Mouse (Mus musculus) heart, postnatal 0 days (tissue): ENCODE data around the gene Fam3c. TPM values are rescaled to one million over a fixed set of nuclear protein-coding genes. Genes with fewer than 3 reads are reported as not detected.

Experiments used
- ATAC-seq: fragments of 200-750 bp; cut with Nextera tagmentation; 2 replicates; pipeline ENCODE4 v1.8.0; 2017; ENCODE audit warnings: low read depth, moderate number of reproducible peaks, moderate library complexity; ENCODE audit not compliant: insufficient read depth
- DNase-seq: peaks from one replicate; pipeline ENCODE4 v3.0.0-alpha.2; 2016; ENCODE audit warnings: low spot score
- H3K27ac ChIP-seq: fragments of 300-500 bp; sonication (generic); 2 replicates; pipeline ENCODE4 v1.5.1; 2014; ENCODE audit warnings: low read depth, mild to moderate bottlenecking
- H3K27me3 ChIP-seq: fragments of 300-500 bp; sonication (generic); 2 replicates; pipeline ENCODE4 v1.6.1; 2014; ENCODE audit warnings: low read length, mixed read lengths; ENCODE audit not compliant: control insufficient read depth, insufficient read depth
- H3K36me3 ChIP-seq: fragments of 300-500 bp; sonication (generic); replicated peaks from 2 replicates; pipeline ENCODE4 v1.6.1; 2014; ENCODE audit warnings: low read length, mixed read lengths; ENCODE audit not compliant: control insufficient read depth, insufficient read depth
- H3K4me1 ChIP-seq: fragments of 300-500 bp; sonication (generic); 2 replicates; pipeline ENCODE4 v1.6.1; 2014; ENCODE audit warnings: antibody characterized with exemption; ENCODE audit not compliant: control insufficient read depth, insufficient read depth
- H3K4me2 ChIP-seq: fragments of 300-500 bp; sonication (generic); 2 replicates; pipeline ENCODE4 v1.6.1; 2014; ENCODE audit warnings: low read depth, mild to moderate bottlenecking, low read length, moderate library complexity
- H3K4me3 ChIP-seq: fragments of 300-500 bp; sonication (generic); 2 replicates; pipeline ENCODE4 v1.5.1; 2014; ENCODE audit warnings: low read depth, low read length
- H3K9ac ChIP-seq: fragments of 300-500 bp; sonication (generic); replicated peaks from 2 replicates; pipeline ENCODE4 v1.6.1; 2014; ENCODE audit warnings: low read depth, low read length, mixed read lengths
- H3K9me3 ChIP-seq: fragments of 300-500 bp; sonication (generic); replicated peaks from 2 replicates; pipeline ENCODE4 v1.6.1; 2016; ENCODE audit warnings: low read length; ENCODE audit not compliant: control insufficient read depth
- CTCF ChIP-seq: IDR thresholded peaks from 2 replicates; pipeline ENCODE4 v1.5.1; 2016; ENCODE audit warnings: antibody characterized with exemption, control low read depth, low read depth
- EP300 ChIP-seq: IDR thresholded peaks from 2 replicates; pipeline ENCODE4 v1.6.1; 2016; ENCODE audit warnings: antibody characterized with exemption, low read depth
- WGBS: fragments of 180-500 bp; shearing (Covaris S2); extraction: QIAGEN DNeasy Blood & Tissue Kit; methylation state at CpG from one replicate; pipeline ENCODE4 v1.1.7; 2014; 5-methylcytosine and 5-hydroxymethylcytosine counted together
- polyA plus RNA-seq: library from polyadenylated mRNA; unstranded; fragments of >200 nt; fragmentation: Nextera tagmentation; extraction: Ambion mirVana; gene quantifications from 2 replicates; pipeline ENCODE4 v1.2.1, GENCODE M21; 2015
- total RNA-seq: library from RNA; depleted of rRNA; stranded (reverse); fragments of >200 nt; gene quantifications from 2 replicates; pipeline ENCODE4 v1.2.3, GENCODE M21; 2014; ENCODE audit warnings: low replicate concordance

The Fam3c gene
- total and polyA plus RNA-seq, 2 experiments from 2014 or later = 7.3 to 27.9 TPM

DNA sequence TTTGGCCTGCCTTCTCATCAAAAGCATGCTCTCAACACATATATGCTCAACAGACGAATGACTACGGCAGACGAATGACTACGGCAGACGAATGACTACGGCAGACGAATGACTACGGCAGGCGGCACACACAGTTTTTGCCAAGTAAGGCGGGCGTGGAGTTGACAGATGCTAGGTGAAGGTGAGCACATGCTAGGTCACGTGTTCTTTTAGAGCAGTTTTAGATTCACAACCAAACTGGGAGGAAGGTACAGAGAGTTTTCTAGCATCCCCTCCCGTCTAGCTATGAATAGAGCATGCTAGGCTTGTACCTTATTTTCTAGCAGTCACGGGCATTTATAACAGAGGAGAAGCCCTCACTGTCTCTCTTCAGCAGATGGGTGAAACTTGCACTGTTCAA lies 15.3 kb downstream of the Fam3c start:
- DNase-seq (no peak), ATAC-seq (no peak)
- H3K4me1 ChIP-seq = no peaks in the 10 kb centered on the region
- no peak overlapping the region for H3K4me3 ChIP-seq
- peaks cover 9% of the 10 kb centered on the region; the same call in 1 of the 2 replicates for H3K36me3 ChIP-seq
- H3K4me2 ChIP-seq = no peak overlapping the region
- H3K27ac ChIP-seq = no peak overlapping the region
- H3K9me3 ChIP-seq = no peaks in the 10 kb centered on the region
- H3K27me3 ChIP-seq = no peaks in the 10 kb centered on the region
- 91% methylated on average over 14 of the region's 14 CpGs for WGBS
- TF ChIP-seq EP300 = no peak
- no peak for TF ChIP-seq CTCF
- no peak overlapping the region for H3K9ac ChIP-seq

DNA sequence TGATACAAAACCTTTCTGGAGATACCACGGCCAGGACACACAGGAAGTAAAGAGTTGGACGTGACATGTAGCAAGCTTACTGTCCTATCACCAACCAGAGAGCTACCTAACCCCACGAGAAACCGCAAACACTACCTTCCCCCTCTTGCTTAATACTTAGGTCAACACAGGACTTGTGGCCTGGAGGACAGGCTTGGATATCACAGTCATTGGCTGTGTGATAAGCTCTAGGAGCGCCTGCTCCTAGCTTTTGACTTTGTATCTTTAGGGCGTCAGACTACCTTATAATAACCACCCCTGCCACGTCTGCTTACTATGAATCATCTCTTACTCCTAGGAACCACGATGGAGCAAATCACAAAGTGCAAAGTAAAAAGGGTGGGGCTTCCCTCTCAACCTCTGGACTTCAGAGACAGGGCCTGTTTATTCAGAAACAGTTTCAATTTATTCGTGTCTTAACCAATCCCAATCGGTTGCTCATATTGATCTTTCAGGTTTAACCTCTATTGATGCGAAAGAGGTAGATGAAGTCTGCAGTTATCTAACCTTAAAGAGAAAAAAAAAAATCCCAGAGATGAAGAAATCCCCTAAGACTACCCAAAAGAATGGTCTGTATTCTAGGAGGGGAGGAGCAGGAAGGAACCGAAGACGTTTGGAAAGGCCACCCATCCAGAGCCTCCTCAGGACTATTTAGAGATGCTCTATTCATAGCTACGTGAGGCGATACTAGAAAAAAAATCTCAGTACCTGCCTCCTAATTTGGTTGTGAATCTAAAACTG lies 16.1 kb downstream of the Fam3c start:
- no peak overlapping the region for H3K9ac ChIP-seq
- ATAC-seq (no peak), DNase-seq (no peak)
- peaks cover 9% of the 10 kb centered on the region; the same call in 1 of the 2 replicates for H3K36me3 ChIP-seq
- H3K4me3 ChIP-seq = no peak overlapping the region
- H3K4me2 ChIP-seq = no peak overlapping the region
- H3K27ac ChIP-seq = no peak overlapping the region
- TF ChIP-seq CTCF (no peak), EP300 (no peak)
- 78% methylated on average over 15 of the region's 15 CpGs for WGBS
- H3K9me3 ChIP-seq = no peaks in the 10 kb centered on the region
- no peaks in the 10 kb centered on the region for H3K27me3 ChIP-seq
- H3K4me1 ChIP-seq = no peaks in the 10 kb centered on the region

DNA sequence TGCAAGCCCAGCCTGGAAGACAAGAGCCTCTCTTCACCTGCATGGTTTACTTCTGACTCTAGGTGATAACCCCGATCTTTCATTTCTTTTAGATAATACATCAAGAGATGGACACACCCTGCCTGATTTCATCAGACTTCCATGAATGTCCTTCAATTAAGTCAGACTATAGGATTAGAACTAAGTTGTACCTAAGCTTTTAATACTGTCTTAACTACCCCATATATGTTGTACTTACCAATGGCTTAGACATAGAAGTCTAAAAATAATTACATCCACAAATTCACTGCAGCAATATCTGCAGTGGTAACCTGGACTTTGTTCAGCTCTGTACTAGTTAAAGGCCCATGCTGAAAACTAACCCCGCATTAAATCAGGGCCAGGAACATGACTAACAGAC lies 23.5 kb downstream of the Fam3c start:
- peaks cover 6% of the 10 kb centered on the region; the same call in 1 of the 2 replicates for H3K4me1 ChIP-seq

DNA sequence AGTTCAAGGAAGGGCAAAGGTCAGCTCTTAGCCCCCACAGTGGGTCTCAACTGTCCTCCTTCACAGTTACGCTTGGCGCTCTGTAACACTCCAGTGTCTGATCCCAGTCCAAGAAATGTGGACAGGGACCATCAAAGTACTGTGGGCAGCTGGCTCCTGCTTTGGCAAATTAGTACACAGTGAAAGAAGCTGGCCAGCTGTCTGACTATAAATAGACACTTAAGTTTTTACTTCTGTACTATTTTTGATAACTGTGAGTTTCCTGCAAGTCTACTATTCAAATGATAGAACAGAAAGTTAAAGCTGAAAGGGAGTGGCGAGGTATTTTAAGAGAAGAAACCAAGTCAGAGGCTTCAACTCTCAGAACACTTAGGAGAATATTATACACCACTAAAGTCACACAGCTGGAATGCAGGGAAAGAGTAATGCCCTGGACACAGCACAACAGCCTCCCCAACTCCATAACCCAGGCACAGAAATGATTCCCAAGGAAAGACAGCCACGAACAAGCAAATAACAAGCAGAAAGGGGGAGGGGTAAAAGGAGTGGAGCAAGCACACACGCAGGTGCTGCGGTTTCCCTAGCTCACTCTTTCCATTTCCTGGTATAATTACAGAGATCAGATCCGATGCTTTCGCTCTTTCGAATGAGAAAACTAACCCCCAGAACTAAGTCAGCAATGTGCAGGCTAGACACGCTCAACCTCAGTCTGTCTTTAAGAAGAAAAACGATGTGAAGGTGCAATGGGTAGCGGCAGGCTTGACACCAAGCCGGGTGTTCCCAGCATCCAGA lies 25.7 kb downstream of the Fam3c start:
- WGBS = 79% methylated on average over 13 of the region's 13 CpGs
- Histone ChIP-seq H3K4me2 (no peak overlapping the region), H3K4me3 (no peak overlapping the region), H3K4me1 (peaks cover 6% of the 10 kb centered on the region; the same call in 1 of the 2 replicates), H3K27ac (no peak overlapping the region), H3K27me3 (no peaks in the 10 kb centered on the region), H3K36me3 (no peaks in the 10 kb centered on the region), H3K9me3 (no peaks in the 10 kb centered on the region), H3K9ac (no peak overlapping the region)
- no peak for ATAC-seq
- DNase-seq = no peak
- TF ChIP-seq CTCF = no peak
- TF ChIP-seq EP300 = no peak

More for the DNA sequence above, 23.5 kb downstream of the Fam3c start:
- WGBS = 86% methylated on average over 2 of the region's 2 CpGs
- Histone ChIP-seq H3K4me2 (no peak overlapping the region), H3K27ac (no peak overlapping the region), H3K4me3 (no peak overlapping the region), H3K9me3 (no peaks in the 10 kb centered on the region), H3K9ac (no peak overlapping the region), H3K27me3 (no peaks in the 10 kb centered on the region), H3K36me3 (no peaks in the 10 kb centered on the region)
- DNase-seq = no peak
- no peak for ATAC-seq
- TF ChIP-seq CTCF (no peak), EP300 (no peak)

DNA sequence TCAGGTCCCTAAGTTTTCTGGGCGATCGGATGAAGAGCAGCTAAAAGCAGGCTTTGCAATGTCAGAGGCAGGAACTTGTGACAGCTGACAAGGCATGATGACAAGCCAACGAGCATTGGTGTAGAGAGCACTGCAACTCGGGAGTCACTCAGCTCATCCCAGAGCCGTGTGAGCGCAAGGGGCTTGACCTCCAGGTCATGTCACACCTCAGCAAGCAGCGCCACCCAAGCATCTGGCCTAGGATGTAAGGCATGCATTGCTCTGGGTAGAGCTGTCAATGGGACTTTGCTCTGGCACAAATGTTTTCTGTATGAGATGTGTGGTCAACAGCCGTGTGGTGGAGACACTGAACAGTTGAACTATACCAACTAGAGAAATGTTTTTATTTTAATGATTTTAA lies 28.1 kb downstream of the Fam3c start:
- H3K27me3 ChIP-seq = no peaks in the 10 kb centered on the region
- H3K4me2 ChIP-seq = no peak overlapping the region
- WGBS = 55% methylated on average over 8 of the region's 8 CpGs
- H3K4me3 ChIP-seq = no peak overlapping the region
- no peak for ATAC-seq
- no peak overlapping the region for H3K27ac ChIP-seq
- no peak for TF ChIP-seq CTCF
- TF ChIP-seq EP300 = no peak
- peaks cover 6% of the 10 kb centered on the region; the same call in 1 of the 2 replicates for H3K4me1 ChIP-seq
- H3K36me3 ChIP-seq = no peaks in the 10 kb centered on the region
- DNase-seq = no peak
- H3K9me3 ChIP-seq = no peaks in the 10 kb centered on the region
- no peak overlapping the region for H3K9ac ChIP-seq
